Mouse (Mus musculus) MEL (cell line): Measurements from ENCODE around the gene Ccdc38. TPM values are rescaled to one million over a fixed set of nuclear protein-coding genes. Genes with fewer than 3 reads are reported as not detected.

Experiments
- DNase-seq: peaks from one replicate; pipeline ENCODE4 v3.0.0; 2011; ENCODE audit warnings: low read depth, low spot score
- H3K27ac ChIP-seq: 2 replicates; pipeline ENCODE4 v1.5.1; 2012; ENCODE audit warnings: low read depth, mild to moderate bottlenecking, control low read depth, low read length, moderate library complexity; ENCODE audit not compliant: control insufficient read depth
- H3K27me3 ChIP-seq, 2 experiments: fragments of 150-350 bp in 1 of 2; sonication (generic) in 1 of 2; 2 replicates each; pipeline ENCODE4 v1.6.1; 2012; ENCODE audit warnings: low read length in 2 of 2, mild to moderate bottlenecking in 2 of 2, improper control_type of control experiment in 1 of 2, moderate library complexity in 1 of 2; ENCODE audit not compliant: insufficient read depth in 2 of 2, control insufficient read depth in 1 of 2
- H3K36me3 ChIP-seq, 2 experiments: 2 replicates each; pipeline ENCODE4 v1.6.1; 2012 to 2014; ENCODE audit warnings: low read length in 2 of 2, improper control_type of control experiment in 1 of 2, inconsistent platforms in 1 of 2, mild to moderate bottlenecking in 1 of 2; ENCODE audit not compliant: insufficient read depth in 2 of 2, control insufficient read depth in 1 of 2
- H3K4me1 ChIP-seq, 2 experiments: fragments of 150-350 bp in 1 of 2; sonication (generic) in 1 of 2; 2 replicates each; pipeline ENCODE4 v1.6.1; 2012; ENCODE audit warnings: low read length in 2 of 2, improper control_type of control experiment in 1 of 2, mild to moderate bottlenecking in 1 of 2; ENCODE audit not compliant: insufficient read depth in 2 of 2, control insufficient read depth in 1 of 2
- H3K4me3 ChIP-seq, 2 experiments: fragments of 150-350 bp in 1 of 2; sonication (generic) in 1 of 2; 2 replicates each; pipeline ENCODE4 v1.5.1; 2012; ENCODE audit warnings: low read depth in 2 of 2, low read length in 2 of 2, mild to moderate bottlenecking in 2 of 2, moderate library complexity in 2 of 2, control low read depth in 1 of 2, improper control_type of control experiment in 1 of 2; ENCODE audit not compliant: control insufficient read depth in 1 of 2, insufficient read depth in 1 of 2
- H3K79me2 ChIP-seq: 2 replicates; pipeline ENCODE4 v1.6.1; 2012; ENCODE audit warnings: mild to moderate bottlenecking, low read length, moderate library complexity; ENCODE audit not compliant: control insufficient read depth, poor library complexity, insufficient read depth
- H3K9ac ChIP-seq: 2 replicates; pipeline ENCODE4 v1.6.1; 2012; ENCODE audit warnings: low read depth, mild to moderate bottlenecking, control low read depth, low read length, moderate library complexity; ENCODE audit not compliant: control insufficient read depth, poor library complexity, severe bottlenecking
- H3K9me3 ChIP-seq: fragments of 150-350 bp; sonication (generic); replicated peaks from 2 replicates; pipeline ENCODE4 v1.6.1; 2012; ENCODE audit warnings: mild to moderate bottlenecking, low read length, improper control_type of control experiment, moderate library complexity; ENCODE audit not compliant: insufficient read depth
- BHLHE40 ChIP-seq: IDR thresholded peaks from 2 replicates; pipeline ENCODE4 v1.6.1; 2012; ENCODE audit warnings: low read depth, mild to moderate bottlenecking, inconsistent platforms, low read length, improper control_type of control experiment, borderline replicate concordance
- CHD2 ChIP-seq: IDR thresholded peaks from 2 replicates; pipeline ENCODE4 v1.6.1; 2011; ENCODE audit warnings: low read length, improper control_type of control experiment
- E2F4 ChIP-seq: IDR thresholded peaks from 2 replicates; pipeline ENCODE4 v1.6.1; 2011; ENCODE audit warnings: low read depth, low read length, improper control_type of control experiment, borderline replicate concordance
- EP300 ChIP-seq, 2 experiments: IDR thresholded peaks; 2 replicates each; pipeline ENCODE4 v1.6.1; 2011; ENCODE audit warnings: improper control_type of control experiment in 2 of 2, low read length in 2 of 2, low read depth in 1 of 2, mild to moderate bottlenecking in 1 of 2
- ETS1 ChIP-seq: IDR thresholded peaks from 2 replicates; pipeline ENCODE4 v1.6.1; 2012; ENCODE audit warnings: low read depth, mild to moderate bottlenecking, inconsistent platforms, low read length, improper control_type of control experiment, moderate library complexity
- GATA1 ChIP-seq: IDR thresholded peaks from 2 replicates; pipeline ENCODE4 v1.6.1; 2011; ENCODE audit warnings: low read depth, low read length, improper control_type of control experiment
- HCFC1 ChIP-seq: IDR thresholded peaks from 2 replicates; pipeline ENCODE4 v1.6.1; 2012; ENCODE audit warnings: low read depth, mild to moderate bottlenecking, inconsistent platforms, low read length, improper control_type of control experiment, moderate library complexity
- JUND ChIP-seq: IDR thresholded peaks from 2 replicates; pipeline ENCODE4 v1.6.1; 2011; ENCODE audit warnings: low read depth, mild to moderate bottlenecking, improper control_type of control experiment, low read length
- MAX ChIP-seq: IDR thresholded peaks from 2 replicates; pipeline ENCODE4 v1.6.1; 2011; ENCODE audit warnings: low read length, improper control_type of control experiment
- MAZ ChIP-seq: IDR thresholded peaks from 2 replicates; pipeline ENCODE4 v1.6.1; 2012; ENCODE audit warnings: low read depth, mild to moderate bottlenecking, inconsistent platforms, low read length, improper control_type of control experiment
- MYB ChIP-seq: IDR thresholded peaks from 2 replicates; pipeline ENCODE4 v1.6.1; 2011; ENCODE audit warnings: mild to moderate bottlenecking, low read depth, low read length, improper control_type of control experiment
- NELFE ChIP-seq: IDR thresholded peaks from 2 replicates; pipeline ENCODE4 v1.6.1; 2011; ENCODE audit warnings: low read depth, low read length, improper control_type of control experiment
- RAD21 ChIP-seq: IDR thresholded peaks from 2 replicates; pipeline ENCODE4 v1.6.1; 2011; ENCODE audit warnings: mild to moderate bottlenecking, low read depth, low read length, improper control_type of control experiment
- RCOR1 ChIP-seq: IDR thresholded peaks from 2 replicates; pipeline ENCODE4 v1.6.1; 2012; ENCODE audit warnings: low read depth, mild to moderate bottlenecking, inconsistent platforms, low read length, improper control_type of control experiment
- SMC3 ChIP-seq: IDR thresholded peaks from 2 replicates; pipeline ENCODE4 v1.6.1; 2011; ENCODE audit warnings: low read depth, low read length, improper control_type of control experiment
- TAL1 ChIP-seq: IDR thresholded peaks from 2 replicates; pipeline ENCODE4 v1.6.1; 2012; ENCODE audit warnings: mild to moderate bottlenecking, inconsistent platforms, low read length, moderate library complexity, mixed read lengths
- TBP ChIP-seq: IDR thresholded peaks from 2 replicates; pipeline ENCODE4 v1.8.0; 2011; ENCODE audit warnings: low read depth, low read length, improper control_type of control experiment
- TCF12 ChIP-seq: IDR thresholded peaks from 2 replicates; pipeline ENCODE4 v1.6.1; 2014; ENCODE audit warnings: low read depth, mild to moderate bottlenecking, inconsistent platforms, low read length, improper control_type of control experiment, moderate library complexity
- UBTF ChIP-seq: IDR thresholded peaks from 2 replicates; pipeline ENCODE4 v1.6.1; 2012; ENCODE audit warnings: low read depth, mild to moderate bottlenecking, inconsistent platforms, low read length, improper control_type of control experiment, moderate library complexity, borderline replicate concordance; ENCODE audit not compliant: insufficient read depth
- ZC3H11A ChIP-seq: IDR thresholded peaks from 2 replicates; pipeline ENCODE4 v1.6.1; 2012; ENCODE audit warnings: low read depth, mild to moderate bottlenecking, inconsistent platforms, low read length, improper control_type of control experiment
- ZMIZ1 ChIP-seq: IDR thresholded peaks from 2 replicates; pipeline ENCODE4 v1.6.1; 2012; ENCODE audit warnings: low read depth, mild to moderate bottlenecking, inconsistent platforms, low read length, improper control_type of control experiment, moderate library complexity
- ZNF384 ChIP-seq: IDR thresholded peaks from 2 replicates; pipeline ENCODE4 v1.6.1; 2012; ENCODE audit warnings: low read depth, mild to moderate bottlenecking, inconsistent platforms, low read length, improper control_type of control experiment
- polyA plus RNA-seq, 2 experiments: library from polyadenylated mRNA; stranded (reverse) in 1 of 2; unstranded in 1 of 2; fragments of >175 nt in 1 of 2; fragments of >200 nt in 1 of 2; gene quantifications; 2 replicates each; pipeline versions ENCODE4 v1.2.1 to v1.2.4; 2012; ENCODE audit warnings: low replicate concordance in 2 of 2, low read depth in 1 of 2; ENCODE audit not compliant: insufficient read length in 2 of 2, insufficient read depth in 1 of 2, missing spikeins in 1 of 2
- total RNA-seq: library from RNA; depleted of rRNA; stranded (reverse); fragments of 300-350 nt; gene quantifications from 2 replicates; pipeline ENCODE4 v1.2.3, GENCODE M21; 2012

Ccdc38 gene
- total and polyA plus RNA-seq, 3 experiments = 0.22 TPM; not detected in 2

DNA sequence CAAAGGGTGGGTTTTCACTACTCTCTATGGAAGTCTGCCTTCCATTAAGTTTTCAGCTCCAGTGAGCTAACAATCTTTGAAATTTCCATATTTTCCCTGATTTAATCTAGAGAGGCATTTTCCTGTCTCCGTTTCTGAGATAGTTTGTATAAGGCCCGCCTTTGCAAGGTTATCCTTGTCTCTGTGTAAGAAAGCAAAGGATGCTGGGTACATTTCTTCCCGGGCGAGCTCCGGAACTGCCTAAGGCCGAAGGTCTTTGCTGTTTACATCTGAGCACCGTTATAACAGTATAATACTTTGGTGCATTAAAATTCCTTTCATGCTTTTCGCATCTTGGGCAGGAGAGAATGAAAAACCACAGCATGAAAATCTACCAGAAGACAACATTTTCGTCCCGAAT is 9.4 kb downstream of the Ccdc38 start:
- H3K9me3 ChIP-seq = no peaks in the 10 kb centered on the region
- H3K4me1 ChIP-seq = no peaks in the 10 kb centered on the region
- no peak overlapping the region for H3K27ac ChIP-seq
- no peak overlapping the region for H3K9ac ChIP-seq
- no peaks in the 10 kb centered on the region; a peak in 1 of 4 replicates for H3K27me3 ChIP-seq
- TF ChIP-seq HCFC1 = no peak
- no peak for TF ChIP-seq RCOR1
- no peak for TF ChIP-seq ZNF384
- TF ChIP-seq E2F4 = no peak
- no peak for TF ChIP-seq CHD2
- TF ChIP-seq MAX = no peak
- TF ChIP-seq ZC3H11A = no peak
- no peak for TF ChIP-seq MAZ
- no peak for TF ChIP-seq NELFE
- no peak for TF ChIP-seq UBTF
- TF ChIP-seq TAL1 = no peak
- TF ChIP-seq TCF12 = no peak
- H3K36me3 ChIP-seq = no peaks in the 10 kb centered on the region
- no peak overlapping the region for H3K4me3 ChIP-seq
- no peaks in the 10 kb centered on the region for H3K79me2 ChIP-seq
- DNase-seq = no peak

DNA sequence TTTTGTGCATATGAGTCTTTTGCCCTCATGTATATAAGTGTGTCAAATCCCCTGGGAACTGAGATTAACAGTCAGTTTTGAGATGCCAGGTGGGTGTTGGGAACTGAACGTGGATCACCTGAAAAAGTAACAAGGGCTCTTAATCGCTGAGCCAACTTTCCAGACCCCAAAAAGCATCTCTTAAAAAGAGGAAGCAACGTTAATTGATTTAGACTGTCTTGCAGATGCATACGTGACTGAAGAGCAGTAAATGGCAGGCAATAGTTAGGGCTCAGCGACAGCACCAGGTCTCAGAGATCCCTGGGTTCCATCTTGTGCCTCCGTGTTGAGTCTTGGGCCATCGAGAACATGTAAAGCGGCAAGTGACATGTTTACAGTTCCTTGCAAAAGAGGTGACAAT is 12.2 kb downstream of the Ccdc38 start:
- TF ChIP-seq ZC3H11A (no peak), MYB (no peak), MAZ (no peak), RAD21 (no peak), ZNF384 (no peak), TAL1 (no peak), ETS1 (no peak), RCOR1 (no peak), EP300 (IDR thresholded peaks at IDR 0.05; ENCODE audit: low read depth in 1 of 2, low read length in 2 of 2) (no peak), MAX (no peak), GATA1 (no peak), SMC3 (no peak), NELFE (no peak), BHLHE40 (no peak), TCF12 (no peak), ZMIZ1 (no peak), TBP (no peak), JUND (no peak)
- no peak overlapping the region for H3K9ac ChIP-seq
- H3K27me3 ChIP-seq = no peaks in the 10 kb centered on the region; a peak in 3 of 4 replicates
- H3K9me3 ChIP-seq = no peaks in the 10 kb centered on the region
- no peaks in the 10 kb centered on the region for H3K79me2 ChIP-seq
- no peak overlapping the region for H3K27ac ChIP-seq
- no peak overlapping the region for H3K4me3 ChIP-seq
- H3K36me3 ChIP-seq = no peaks in the 10 kb centered on the region
- H3K4me1 ChIP-seq = no peaks in the 10 kb centered on the region
- DNase-seq = no peak
